Mouse (Mus musculus) testis, adult 2 months (tissue): ENCODE data around the gene Gpc6. TPM values are rescaled to one million over a fixed set of nuclear protein-coding genes. Genes with fewer than 3 reads are reported as not detected.

Experiments used
- H3K27ac ChIP-seq: fragments of 200-500 bp; 2 replicates; pipeline ENCODE4 v1.5.1; 2012; ENCODE audit warnings: low read depth, low read length; ENCODE audit not compliant: control insufficient read depth, insufficient read depth
- H3K27me3 ChIP-seq: fragments of 200-500 bp; 2 replicates; pipeline ENCODE4 v1.6.1; 2012; ENCODE audit warnings: mild to moderate bottlenecking, low read length, moderate library complexity; ENCODE audit not compliant: control insufficient read depth, insufficient read depth
- H3K36me3 ChIP-seq: fragments of 200-500 bp; 2 replicates; pipeline ENCODE4 v1.6.1; 2012; ENCODE audit warnings: mild to moderate bottlenecking, low read length; ENCODE audit not compliant: control insufficient read depth, insufficient read depth
- H3K4me1 ChIP-seq: fragments of 200-500 bp; 2 replicates; pipeline ENCODE4 v1.6.1; 2012; ENCODE audit warnings: low read length; ENCODE audit not compliant: control insufficient read depth, insufficient read depth
- H3K4me3 ChIP-seq: fragments of 200-500 bp; 2 replicates; pipeline ENCODE4 v1.5.1; 2012; ENCODE audit warnings: low read depth, mild to moderate bottlenecking, low read length, moderate library complexity, mixed read lengths; ENCODE audit not compliant: control insufficient read depth
- CTCF ChIP-seq: fragments of 200-500 bp; IDR thresholded peaks from 2 replicates; pipeline ENCODE4 v1.5.1; 2012; ENCODE audit warnings: low read depth, mild to moderate bottlenecking, inconsistent platforms, low read length, moderate library complexity; ENCODE audit not compliant: control insufficient read depth, insufficient read depth, insufficient replicate concordance
- POLR2A ChIP-seq: fragments of 200-500 bp; IDR thresholded peaks from 2 replicates; pipeline ENCODE4 v1.6.1; 2012; ENCODE audit warnings: low read depth, mild to moderate bottlenecking, inconsistent platforms, low read length, moderate library complexity; ENCODE audit not compliant: control insufficient read depth
- polyA plus RNA-seq: library from polyadenylated mRNA; depleted of rRNA; stranded (reverse); fragments of >200 nt; gene quantifications from 2 replicates; pipeline ENCODE4 v1.2.3, GENCODE M21; 2012

Gpc6 gene
- polyA plus RNA-seq, 1 experiment, result 0.35 TPM

DNA sequence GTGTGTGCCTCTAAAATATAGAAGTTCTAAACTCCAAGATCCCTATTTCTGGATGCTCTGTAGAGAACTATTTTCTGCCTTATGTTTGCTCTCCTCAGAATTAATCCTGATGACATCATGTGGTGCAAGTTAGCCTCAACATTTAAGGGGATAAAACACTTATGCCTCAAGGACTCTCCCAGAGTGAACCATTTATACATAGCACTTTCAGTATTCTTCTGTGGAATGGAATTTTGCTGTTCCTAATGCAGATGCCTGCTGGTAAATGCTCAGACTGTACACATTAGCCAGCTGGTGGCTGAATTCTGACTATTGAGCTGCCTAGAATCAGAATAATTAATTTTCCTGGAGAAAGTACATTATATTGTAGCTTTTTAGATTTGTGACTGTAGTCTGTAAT is 289.3 kb downstream of the Gpc6 start:
- H3K27ac ChIP-seq, result no peak overlapping the region
- TF ChIP-seq CTCF, result no peak
- TF ChIP-seq POLR2A, result no peak
- no peak overlapping the region for H3K4me3 ChIP-seq
- no peaks in the 10 kb centered on the region for H3K36me3 ChIP-seq
- no peaks in the 10 kb centered on the region for H3K4me1 ChIP-seq
- no peaks in the 10 kb centered on the region for H3K27me3 ChIP-seq

DNA sequence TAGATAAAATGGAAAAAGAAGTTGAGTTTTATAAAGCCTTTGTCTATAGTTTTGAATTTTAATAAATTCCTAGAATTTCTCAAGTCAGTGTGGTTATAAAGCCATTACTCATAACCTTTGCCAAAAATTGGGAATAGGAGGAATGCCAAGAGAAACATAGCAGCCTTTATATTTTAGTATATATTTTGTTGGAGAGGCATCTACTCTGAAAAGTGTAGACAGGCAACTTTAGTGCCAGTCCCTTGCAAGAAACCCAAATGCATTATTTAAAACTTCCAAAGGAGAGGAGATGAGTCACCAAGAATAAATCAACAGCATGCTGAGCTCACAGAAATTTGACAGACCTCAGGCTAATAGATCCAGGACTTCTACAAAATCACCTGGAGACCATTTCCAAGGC is 301.8 kb downstream of the Gpc6 start:
- no peaks in the 10 kb centered on the region for H3K4me1 ChIP-seq
- TF ChIP-seq CTCF (no peak), POLR2A (no peak)
- H3K27ac ChIP-seq, result no peak overlapping the region
- H3K36me3 ChIP-seq, result no peaks in the 10 kb centered on the region
- no peak overlapping the region for H3K4me3 ChIP-seq
- H3K27me3 ChIP-seq, result no peaks in the 10 kb centered on the region

- no peaks in the 10 kb centered on the region for H3K36me3 ChIP-seq
- no peak overlapping the region for H3K27ac ChIP-seq
- H3K27me3 ChIP-seq, result no peaks in the 10 kb centered on the region
- TF ChIP-seq CTCF (no peak), POLR2A (no peak)
- no peak overlapping the region for H3K4me3 ChIP-seq
- no peaks in the 10 kb centered on the region for H3K4me1 ChIP-seq
Measured at GRCm38 (mm10) chr14:117230476-117230875, 305.4 kb downstream of the Gpc6 start.

- no peaks in the 10 kb centered on the region for H3K27me3 ChIP-seq
- H3K27ac ChIP-seq, result no peak overlapping the region
- no peaks in the 10 kb centered on the region for H3K36me3 ChIP-seq
- TF ChIP-seq POLR2A (no peak), CTCF (no peak)
- H3K4me3 ChIP-seq, result no peak overlapping the region
- H3K4me1 ChIP-seq, result no peaks in the 10 kb centered on the region
Measured at GRCm38 (mm10) chr14:117238226-117238625, 313.1 kb downstream of the Gpc6 start.

DNA sequence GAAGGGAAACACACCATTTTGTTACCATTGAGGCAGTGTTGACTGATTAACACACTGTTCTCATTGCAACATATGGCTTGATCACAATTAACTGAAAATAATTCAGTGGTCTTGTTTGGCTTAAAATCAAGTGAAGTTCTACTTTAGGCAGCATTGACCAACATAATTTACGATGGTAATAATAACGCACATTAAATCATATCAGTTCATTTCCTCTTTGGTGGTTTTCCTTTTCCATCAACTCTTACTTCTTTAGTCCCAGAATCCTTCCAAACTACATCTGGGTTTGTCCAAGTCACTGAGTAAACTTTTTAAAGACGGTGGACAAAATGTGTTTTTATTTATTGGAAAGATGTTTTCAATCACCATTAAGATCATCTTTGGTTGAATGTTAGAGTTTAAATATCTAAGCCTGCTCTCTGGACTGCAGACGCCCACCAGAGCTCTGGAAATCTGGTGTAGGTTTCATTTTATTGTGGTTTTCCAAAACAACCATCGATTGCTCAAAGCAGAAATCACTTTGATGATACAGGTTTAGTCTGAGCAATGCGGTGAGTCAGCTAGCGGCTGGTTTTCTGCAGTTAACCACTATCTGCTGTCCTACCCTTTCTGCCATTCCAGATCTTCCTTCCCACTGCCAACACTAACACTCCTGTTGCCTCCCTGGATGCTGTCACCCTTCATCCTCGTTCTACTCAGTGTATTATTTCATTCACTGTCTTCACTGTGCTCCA is 314.7 kb downstream of the Gpc6 start:
- TF ChIP-seq CTCF, result no peak
- TF ChIP-seq POLR2A, result no peak

DNA sequence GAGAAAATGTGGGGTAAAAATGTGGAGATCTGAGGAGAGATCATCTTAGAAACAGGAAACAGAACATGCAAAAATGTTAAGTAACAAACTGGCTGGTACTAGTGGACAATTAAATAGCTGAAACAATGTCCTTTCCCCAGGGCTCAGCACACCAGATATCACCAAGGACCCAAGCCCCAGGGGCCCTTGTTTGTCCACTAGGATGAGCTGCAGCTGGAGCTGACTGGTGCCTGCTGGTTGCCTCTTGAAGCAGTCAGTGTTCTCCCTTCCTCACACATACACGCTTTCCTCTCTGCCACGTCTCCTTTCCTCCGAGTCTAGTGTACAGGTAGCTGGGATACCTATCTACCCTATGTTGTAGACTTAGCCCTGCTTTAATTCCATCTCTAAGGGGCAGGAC is 320.5 kb downstream of the Gpc6 start:
- H3K27me3 ChIP-seq, result no peaks in the 10 kb centered on the region
- no peaks in the 10 kb centered on the region for H3K36me3 ChIP-seq
- no peaks in the 10 kb centered on the region for H3K4me1 ChIP-seq
- no peak overlapping the region for H3K27ac ChIP-seq
- TF ChIP-seq CTCF (no peak), POLR2A (no peak)
- no peak overlapping the region for H3K4me3 ChIP-seq

More for the DNA sequence above, 314.7 kb downstream of the Gpc6 start:
- H3K4me1 ChIP-seq, result no peaks in the 10 kb centered on the region
- no peak overlapping the region for H3K27ac ChIP-seq
- no peaks in the 10 kb centered on the region for H3K27me3 ChIP-seq
- H3K4me3 ChIP-seq, result no peak overlapping the region
- no peaks in the 10 kb centered on the region for H3K36me3 ChIP-seq

DNA sequence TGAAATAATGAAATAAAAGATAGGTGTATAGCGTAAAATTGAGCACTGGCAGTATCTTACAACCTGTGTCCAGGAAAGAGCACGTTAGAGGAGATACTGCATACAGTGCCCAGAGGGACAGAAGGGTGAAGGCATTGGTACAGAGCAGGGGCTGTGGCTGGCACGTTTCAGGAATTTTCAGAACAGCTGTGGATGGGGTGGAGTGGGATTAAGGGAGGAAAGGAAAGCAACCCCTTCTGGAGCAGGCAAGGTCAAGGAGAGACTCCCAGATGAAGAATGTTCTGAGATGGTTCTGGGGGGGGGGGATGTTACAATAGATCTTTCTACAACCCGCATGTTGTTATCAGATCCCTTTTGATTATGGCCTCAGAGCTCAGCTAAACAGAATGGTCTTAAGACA is 331.1 kb downstream of the Gpc6 start:
- H3K27me3 ChIP-seq, result no peaks in the 10 kb centered on the region
- H3K4me3 ChIP-seq, result no peak overlapping the region
- no peaks in the 10 kb centered on the region for H3K4me1 ChIP-seq
- no peaks in the 10 kb centered on the region for H3K36me3 ChIP-seq
- H3K27ac ChIP-seq, result no peak overlapping the region
- no peak for TF ChIP-seq CTCF
- no peak for TF ChIP-seq POLR2A
